Mouse (Mus musculus) skeletal muscle tissue, adult 2 months (tissue): Measurements from ENCODE around the gene Klk1.
"Not testable (repeated sequence)": the region's sequence is repeated elsewhere in the genome, so short reads cannot be mapped to it uniquely, and the experiment has no call there.

ENCODE experiments used
- DNase-seq: peaks from one replicate; pipeline ENCODE4 v3.0.0-alpha.2; 2012; ENCODE audit warnings: low read depth, low spot score

Gene Klk1

GRCm38 (mm10) chr7:44225076-44225475, at the start of gene Klk1:
Gene Klk1, plus strand, starts transcription at chr7:44225360.
- no peak for DNase-seq

GRCm38 (mm10) chr7:44179299-44180045, 45.7 kb upstream of the Klk1 start:
- no peak for DNase-seq

GRCm38 (mm10) chr7:44186516-44186915, 38.6 kb upstream of the Klk1 start:
- not testable (repeated sequence) for DNase-seq

GRCm38 (mm10) chr7:44187936-44188335, 37.2 kb upstream of the Klk1 start, which contains the start of gene Klk1b24:
Gene Klk1b24, plus strand, starts transcription at chr7:44188236.
- peak; percentile 7 for DNase-seq

GRCm38 (mm10) chr7:44193466-44193865, 31.7 kb upstream of the Klk1 start:
- not testable (repeated sequence) for DNase-seq

GRCm38 (mm10) chr7:44197891-44198290, 27.3 kb upstream of the Klk1 start, which contains the start of gene Klk1b3:
Gene Klk1b3, plus strand, starts transcription at chr7:44198191.
- no peak for DNase-seq

GRCm38 (mm10) chr7:44207135-44207534, 18.0 kb upstream of the Klk1 start, which contains the start of gene Klk1b4:
Gene Klk1b4, plus strand, starts transcription at chr7:44207435.
- DNase-seq: not testable (repeated sequence)

GRCm38 (mm10) chr7:44208307-44208706, 16.9 kb upstream of the Klk1 start:
- no peak for DNase-seq

- no peak for DNase-seq
These were observed 9.5 kb upstream of the Klk1 start, which contains the start of gene Klk1b5 for GRCm38 (mm10) chr7:44215645-44216044. Gene Klk1b5, plus strand, starts transcription at chr7:44215945.

- not testable (repeated sequence) for DNase-seq
These were observed 3.6 kb upstream of the Klk1 start for GRCm38 (mm10) chr7:44221601-44222000.

GRCm38 (mm10) chr7:44222335-44222734, 2.8 kb upstream of the Klk1 start:
- DNase-seq: not testable (repeated sequence)

GRCm38 (mm10) chr7:44235909-44236308, 10.7 kb downstream of the Klk1 start, which contains the start of gene Gm36864:
Gene Gm36864, plus strand, starts transcription at chr7:44236177.
- no peak for DNase-seq

- no peak for DNase-seq
These were observed 14.8 kb downstream of the Klk1 start for GRCm38 (mm10) chr7:44239913-44240312.

- DNase-seq: no peak
These were observed 15.6 kb downstream of the Klk1 start for GRCm38 (mm10) chr7:44240712-44241111.

GRCm38 (mm10) chr7:44241163-44241562, 16.0 kb downstream of the Klk1 start:
- DNase-seq: no peak

- no peak for DNase-seq
These were observed 18.9 kb downstream of the Klk1 start for GRCm38 (mm10) chr7:44244080-44244479.

- peak; percentile 86 for DNase-seq
These were observed 21.2 kb downstream of the Klk1 start, which contains the start of the genes 1700028J19Rik and 2410002F23Rik for GRCm38 (mm10) chr7:44246055-44246983. Gene 1700028J19Rik, minus strand, starts transcription at chr7:44246695. Gene 2410002F23Rik, plus strand, starts transcription at chr7:44246722.

GRCm38 (mm10) chr7:44246984-44247470, 21.9 kb downstream of the Klk1 start:
- DNase-seq: peak; percentile 29

GRCm38 (mm10) chr7:44247971-44248370, 22.8 kb downstream of the Klk1 start:
- DNase-seq: no peak

GRCm38 (mm10) chr7:44249248-44249647, 24.1 kb downstream of the Klk1 start:
- DNase-seq: no peak

- not testable (repeated sequence) for DNase-seq
These were observed 25.6 kb downstream of the Klk1 start for GRCm38 (mm10) chr7:44250732-44251275.
